Mouse (Mus musculus) ovary, postnatal 14 days (tissue): ENCODE data around the gene Vmn1r46.
"Not testable (repeated sequence)": the region's sequence is repeated elsewhere in the genome, so short reads cannot be mapped to it uniquely, and the experiment has no call there.

Experiments used
- DNase-seq: peaks from one replicate; pipeline ENCODE4 v3.0.0; 2022; ENCODE audit warnings: low spot score

Vmn1r46 gene

DNA sequence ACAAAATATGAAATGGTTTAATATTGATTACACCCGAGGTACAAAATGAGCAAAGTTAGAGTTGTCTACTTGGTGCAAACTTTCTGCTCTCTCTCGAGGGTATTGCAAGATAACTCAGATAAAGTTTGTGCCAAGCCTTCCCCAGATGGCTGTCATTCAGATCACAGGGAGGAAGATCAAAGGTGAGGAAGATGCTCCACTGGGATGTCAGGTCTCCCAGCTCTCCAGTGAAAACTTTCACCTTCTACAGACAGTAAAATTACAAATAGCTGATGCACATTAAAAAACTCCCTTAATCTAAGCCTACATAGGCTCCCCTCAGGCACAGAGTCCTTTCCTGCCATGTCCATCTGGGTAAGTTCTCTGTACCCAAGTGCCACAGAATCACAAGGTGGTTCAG, at the start of gene Vmn1r46:
Gene Vmn1r46 (plus strand): TSS at position 301 of the 400 bp plus-strand sequence.
- no peak for DNase-seq

DNA sequence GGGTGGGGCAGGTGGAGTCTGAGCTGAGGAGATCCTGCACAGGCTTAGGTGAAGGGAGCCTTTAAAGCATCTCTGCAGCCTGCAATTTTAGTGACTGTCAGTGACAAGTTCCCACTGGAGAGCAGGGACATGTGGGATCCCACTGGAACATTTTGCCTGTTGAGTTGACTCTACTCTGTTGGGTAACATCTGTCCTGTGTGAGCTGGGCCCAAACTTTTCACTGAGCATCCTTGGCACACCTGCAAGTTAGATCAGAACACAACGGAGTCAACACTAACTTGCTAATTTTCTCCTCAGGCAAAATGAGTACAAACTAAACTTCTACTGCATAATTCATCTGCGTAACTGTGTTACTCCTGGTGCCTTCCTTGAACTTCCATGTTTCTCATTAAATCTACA, 28.6 kb upstream of the Vmn1r46 start, which contains the start of gene Vmn1r45:
Gene Vmn1r45 (minus strand): TSS at position 101 of the 400 bp plus-strand sequence.
- not testable (repeated sequence) for DNase-seq

GRCm38 (mm10) chr6:89940926-89941325, 28.2 kb upstream of the Vmn1r46 start:
- DNase-seq: no peak

GRCm38 (mm10) chr6:89953556-89953955, 15.6 kb upstream of the Vmn1r46 start:
- DNase-seq: no peak

DNA sequence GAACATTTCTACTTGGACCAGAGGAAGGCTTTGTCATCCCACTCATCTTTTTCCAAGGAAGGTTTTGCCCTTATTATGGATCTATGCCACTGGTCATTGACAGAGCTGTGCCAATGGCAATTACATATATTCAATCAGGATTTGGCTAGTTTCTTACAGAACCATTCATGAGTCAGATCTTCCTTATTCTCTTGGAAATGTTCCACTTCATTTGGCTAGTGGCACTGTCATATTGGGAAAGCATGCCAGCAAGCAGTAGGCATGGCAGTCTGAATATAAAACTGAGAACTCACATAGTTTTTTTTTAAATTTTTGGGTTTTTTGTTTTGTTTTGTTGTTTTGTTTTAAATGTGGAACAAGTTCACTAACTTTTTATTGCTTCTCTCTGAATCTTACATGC, 2.8 kb upstream of the Vmn1r46 start:
- no peak for DNase-seq

DNA sequence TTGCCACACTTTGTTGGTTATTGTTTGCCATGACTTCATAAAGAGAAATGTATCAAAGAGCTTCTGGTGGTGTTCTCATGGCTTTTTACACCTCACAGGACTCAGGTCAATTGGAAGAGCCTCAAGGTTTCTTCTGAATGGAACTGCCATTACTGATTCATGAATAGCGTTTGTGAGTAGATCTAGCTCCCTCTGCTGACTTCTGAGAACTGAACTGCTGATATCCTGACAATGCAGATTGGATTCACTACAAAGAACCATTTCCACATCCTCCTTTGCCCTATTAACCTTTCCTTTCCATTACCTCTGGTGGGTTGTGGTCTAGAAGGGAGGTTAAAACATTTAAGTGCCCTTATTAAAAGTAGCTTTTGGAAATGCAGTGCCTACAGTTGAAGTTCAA, 16.9 kb downstream of the Vmn1r46 start:
- no peak for DNase-seq

- DNase-seq: not testable (repeated sequence)
Observed at GRCm38 (mm10) chr6:90015847-90016246, 46.7 kb downstream of the Vmn1r46 start, which contains the start of gene Vmn1r47. Gene Vmn1r47, plus strand, starts transcription at chr6:90016147.
